In the genomic region with DNA sequence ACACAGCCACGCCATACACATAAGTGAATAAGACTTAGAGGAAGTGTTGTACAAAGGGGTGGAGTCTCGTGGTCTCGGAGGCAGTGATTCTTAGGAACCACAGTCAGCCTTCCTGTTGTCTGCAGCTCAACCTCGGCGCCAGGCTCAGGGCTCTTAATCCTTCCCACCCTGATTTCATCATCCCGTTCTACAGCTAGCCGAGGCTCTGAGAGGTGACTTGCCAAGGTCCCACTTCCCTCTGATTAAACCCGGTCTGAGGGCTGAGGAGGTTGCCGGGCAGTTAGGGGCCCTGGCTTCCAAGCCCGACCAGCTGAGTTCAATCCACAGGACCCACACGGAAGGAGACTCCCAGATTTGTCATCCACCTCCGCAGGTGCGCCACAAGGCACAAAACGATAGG, we compare ENCODE assay signal across 8 mouse cellular contexts. TPM values are rescaled to one million over a fixed set of nuclear protein-coding genes. Genes with fewer than 3 reads are reported as not detected.
DNase-seq lines count a peak whose midpoint lies in the region; ATAC-seq and TF ChIP-seq lines count a peak whose summit lies in the region.

No protein-coding gene starts in this region.

- H3K9me3 ChIP-seq in heart, embryonic 10.5 days = no peaks in the 10 kb centered on the region
- H3K9me3 ChIP-seq in lung, embryonic 14.5 days (ENCODE audit: low read depth, low read length) = no peaks in the 10 kb centered on the region

- intact Hi-C loops in heart, postnatal 36 days (cut with DNase I) = loop anchor here (1.0 to 2.0 kb wide), 2 partner anchors 68 to 90 kb away; no protein-coding TSS in a partner anchor

- peak overlapping the region; percentile 54 for H3K4me2 ChIP-seq in lung, embryonic 14.5 days

- WGBS in heart, embryonic 10.5 days = 14% methylated on average over 14 of the region's 14 CpGs
- 15% methylated on average over 14 of the region's 14 CpGs for WGBS in lung, embryonic 14.5 days

- 0 out of 2 replicates have a peak overlapping the region, but pooled peaks have one; percentile 31 for H3K27ac ChIP-seq in heart, embryonic 10.5 days
- peak overlapping the region; percentile 45; the same call in 1 of the 2 replicates for H3K27ac ChIP-seq in lung, embryonic 14.5 days (ENCODE audit: low read depth)

- H3K27me3 ChIP-seq in heart, embryonic 10.5 days (ENCODE audit: insufficient read depth, poor library complexity, severe bottlenecking) = peaks cover 16% of the 10 kb centered on the region; the same call in 1 of the 2 replicates
- no peaks in the 10 kb centered on the region for H3K27me3 ChIP-seq in lung, embryonic 14.5 days (ENCODE audit: insufficient read depth, low read length)

- no peak for TF ChIP-seq CTCF in lung, embryonic 14.5 days (IDR thresholded peaks at IDR 0.05; ENCODE audit: low read depth)

- DNase-seq in heart, embryonic 10.5 days (ENCODE audit: low spot score) = no peak
- no peak for DNase-seq in heart, postnatal 36 days
- peak; percentile 74 for DNase-seq in NIH3T3 (ENCODE audit: low read depth)
- peak; percentile 29 for DNase-seq in heart, postnatal 4 days
- DNase-seq in lung, embryonic 14.5 days = peak; percentile 54
- DNase-seq in ovary, postnatal 10 days (ENCODE audit: low spot score) = no peak
- no peak for DNase-seq in cerebellum, postnatal 4 days (ENCODE audit: low spot score in 2 of 2)

- ATAC-seq in lung, embryonic 14.5 days (ENCODE audit: insufficient read depth) = peak; percentile 6; the same call in 1 of the 2 replicates
- peak; percentile 41 for ATAC-seq in neutrophil, adult 5-6 weeks (ENCODE audit: extremely low read depth, insufficient number of reproducible peaks, low FRiP score, poor library complexity, severe bottlenecking)

- H3K36me3 ChIP-seq in heart, embryonic 10.5 days = no peaks in the 10 kb centered on the region
- no peaks in the 10 kb centered on the region for H3K36me3 ChIP-seq in lung, embryonic 14.5 days (ENCODE audit: insufficient read depth)

- H3K4me1 ChIP-seq in heart, embryonic 10.5 days = peaks cover 32% of the 10 kb centered on the region
- H3K4me1 ChIP-seq in lung, embryonic 14.5 days (ENCODE audit: insufficient read depth) = peaks cover 14% of the 10 kb centered on the region

- H3K9ac ChIP-seq in lung, embryonic 14.5 days = 0 out of 2 replicates have a peak overlapping the region, but pooled peaks have one; percentile 13

- peak overlapping the region; percentile 38 for H3K4me3 ChIP-seq in heart, embryonic 10.5 days
- peak overlapping the region; percentile 11; the same call in 1 of the 2 replicates for H3K4me3 ChIP-seq in lung, embryonic 14.5 days (ENCODE audit: low read depth, low read length)

RNA-seq across cellular contexts. Expression of a gene that starts 28.2 kb away (rescaled TPM):
- polyA plus RNA-seq in heart, embryonic 10.5 days (2016; fragmentation: Nextera tagmentation; extraction: Ambion mirVana) = 5.2 and 6.3 TPM in 2 replicates
- 1 to 10 TPM; 5.4 to 7.0 TPM for total RNA-seq in heart, postnatal 36 days (2021)
- total RNA-seq in heart, postnatal 4 days (2021) = 10 to 100 TPM; 10.1 to 10.9 TPM
- polyA plus RNA-seq in lung, embryonic 14.5 days (2014; fragmentation: Nextera tagmentation; extraction: Ambion mirVana) = 6.9 and 7.6 TPM in 2 replicates
- total RNA-seq in neutrophil, adult 5-6 weeks (2017) = 1.2 and 2.8 TPM in 2 replicates

RNA-seq across cellular contexts. Expression of a gene that starts 33.6 kb away (rescaled TPM):
- 1.2 and 3.7 TPM in 2 replicates for polyA plus RNA-seq in heart, embryonic 10.5 days (2016; fragmentation: Nextera tagmentation; extraction: Ambion mirVana)
- 10 to 100 TPM; 22.2 to 39.7 TPM for total RNA-seq in heart, postnatal 36 days (2021)
- 1 to 10 TPM; 4.6 to 5.1 TPM for total RNA-seq in heart, postnatal 4 days (2021)
- polyA plus RNA-seq in lung, embryonic 14.5 days (2014; fragmentation: Nextera tagmentation; extraction: Ambion mirVana) = 20.1 and 21.1 TPM in 2 replicates
- total RNA-seq in neutrophil, adult 5-6 weeks (2017) = not detected in 2 replicates

RNA-seq across cellular contexts. Expression of a gene that starts 59.1 kb away (rescaled TPM):
- polyA plus RNA-seq in heart, embryonic 10.5 days (2016; fragmentation: Nextera tagmentation; extraction: Ambion mirVana) = 2.6 and 4.0 TPM in 2 replicates
- total RNA-seq in heart, postnatal 36 days (2021) = 1 to 10 TPM in 1 of 2 experiments, under 1 TPM in 1; 0.80 to 1.1 TPM
- 1 to 10 TPM in 1 of 2 experiments, under 1 TPM in 1; 0.72 to 1.7 TPM for total RNA-seq in heart, postnatal 4 days (2021)
- 5.3 and 6.3 TPM in 2 replicates for polyA plus RNA-seq in lung, embryonic 14.5 days (2014; fragmentation: Nextera tagmentation; extraction: Ambion mirVana)
- total RNA-seq in neutrophil, adult 5-6 weeks (2017) = 0.70 and 1.2 TPM in 2 replicates

Comparison
In these comparisons a context has a peak if more than half of its experiments do, and no peak if none do; other contexts are left out.
1. DNase-seq: peak in NIH3T3 (single experiment), heart, postnatal 4 days (single experiment) and lung, embryonic 14.5 days (single experiment); none in heart, embryonic 10.5 days (single experiment), heart, postnatal 36 days (0 of 2), ovary, postnatal 10 days (single experiment) and cerebellum, postnatal 4 days (0 of 2).